ENCODE assay signal across 8 mouse cellular contexts in the genomic region with DNA sequence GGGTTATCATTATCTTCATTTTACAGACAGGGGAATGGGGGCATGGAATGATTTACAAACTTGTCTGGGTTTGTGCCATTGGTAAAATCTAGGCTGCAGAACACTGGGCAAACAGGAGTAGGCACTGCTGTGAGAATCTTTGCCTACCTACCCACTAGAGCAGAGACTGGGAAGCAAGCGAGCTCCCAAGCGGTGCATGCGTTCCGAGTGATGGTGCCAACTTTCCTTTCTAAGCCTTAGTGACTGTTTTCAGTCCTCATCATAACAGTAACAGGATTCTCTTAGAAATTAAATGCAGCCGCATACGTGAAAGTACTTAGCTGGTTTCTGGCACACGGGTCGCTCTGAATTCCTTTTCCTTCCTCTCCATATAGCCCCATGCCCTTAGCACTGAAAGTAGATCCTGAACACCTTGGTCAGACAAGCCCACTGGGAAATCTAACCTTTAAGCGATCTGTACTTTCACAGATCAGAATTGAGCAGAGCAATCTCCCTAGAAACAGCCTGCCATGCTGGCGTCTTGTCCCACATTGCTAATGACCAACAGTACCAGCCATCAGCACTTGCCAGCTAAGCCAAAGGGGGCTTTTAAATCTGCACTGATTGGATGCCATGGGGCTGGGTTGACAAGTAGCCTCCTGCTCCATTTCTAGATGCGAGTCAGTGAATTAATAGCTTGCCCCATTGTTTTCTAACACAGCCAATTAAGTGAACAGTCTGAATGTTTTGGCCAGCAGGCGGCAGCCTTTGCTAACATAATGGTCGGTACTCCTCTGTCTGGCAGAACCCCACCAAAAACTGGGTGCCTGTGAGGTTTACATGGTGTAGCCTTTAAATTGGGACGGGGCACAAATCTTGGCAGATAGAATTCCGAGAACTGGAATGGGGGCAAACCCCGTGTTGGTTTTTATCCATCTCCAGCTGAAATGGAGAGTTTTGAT. TPM values are rescaled to one million over a fixed set of nuclear protein-coding genes. Genes with fewer than 3 reads are reported as not detected.
DNase-seq lines count a peak whose midpoint lies in the region; ATAC-seq and TF ChIP-seq lines count a peak whose summit lies in the region.

No protein-coding gene starts in this region.

- 27% methylated on average over 16 of the region's 16 CpGs for WGBS in cerebellum, adult 2 months
- WGBS in hindbrain, embryonic 10.5 days: 56% methylated on average over 16 of the region's 16 CpGs

- no peak overlapping the region for H3K27ac ChIP-seq in cerebellum, adult 2 months (ENCODE audit: insufficient read depth, low read length)
- peak overlapping the region; percentile 57; the same call in 1 of the 2 replicates for H3K27ac ChIP-seq in hindbrain, embryonic 10.5 days

- TF ChIP-seq CTCF in G1E (IDR thresholded peaks at IDR 0.05; ENCODE audit: low read depth, low read length): peak; percentile 41; the same call in 1 of the 2 replicates
- peak; percentile 89 for TF ChIP-seq CTCF in cerebellum, adult 2 months (IDR thresholded peaks at IDR 0.05; ENCODE audit: borderline replicate concordance, insufficient read depth, low read depth, low read length)

- peak; percentile 58 for DNase-seq in G1E (ENCODE audit: low spot score)
- peak; percentile 76 to 85 for DNase-seq in cerebellum, adult 2 months
- DNase-seq in frontal cortex, adult 2 months (ENCODE audit: extremely low spot score in 1 of 2, low spot score in 1 of 2): peak; percentile 84 to 97
- DNase-seq in hindbrain, embryonic 10.5 days (ENCODE audit: low spot score): peak; percentile 88
- DNase-seq in layer of hippocampus, adult 9-10 months (ENCODE audit: low spot score): peak; percentile 98
- DNase-seq in lung, postnatal 10 days: peak; percentile 91
- DNase-seq in ovary, postnatal 36 days (ENCODE audit: low spot score): peak; percentile 82
- DNase-seq in thymus, postnatal 14 days: peak; percentile 88

- H3K36me3 ChIP-seq in G1E (replicated peaks): no peaks in the 10 kb centered on the region
- no peaks in the 10 kb centered on the region for H3K36me3 ChIP-seq in hindbrain, embryonic 10.5 days

- H3K4me3 ChIP-seq in G1E (ENCODE audit: low read depth, low read length): no peak overlapping the region
- H3K4me3 ChIP-seq in cerebellum, adult 2 months (replicated peaks; ENCODE audit: insufficient read depth, low read depth, low read length): no peak overlapping the region
- no peak overlapping the region for H3K4me3 ChIP-seq in hindbrain, embryonic 10.5 days

- H3K27me3 ChIP-seq in G1E (ENCODE audit: insufficient read depth, low read length): peaks cover 29% of the 10 kb centered on the region
- H3K27me3 ChIP-seq in cerebellum, adult 2 months (ENCODE audit: control insufficient read depth, insufficient read depth, low read length): no peaks in the 10 kb centered on the region
- no peaks in the 10 kb centered on the region for H3K27me3 ChIP-seq in hindbrain, embryonic 10.5 days (ENCODE audit: insufficient read depth, poor library complexity, severe bottlenecking)

- TF ChIP-seq POLR2A in cerebellum, adult 2 months (IDR thresholded peaks at IDR 0.05; ENCODE audit: borderline replicate concordance, insufficient read depth, low read length): no peak

- ATAC-seq in G1E (ENCODE audit: extremely low read depth, insufficient number of reproducible peaks, low FRiP score, poor library complexity, severe bottlenecking): peak; percentile 54; the same call in 1 of the 2 replicates

- no peaks in the 10 kb centered on the region; the same call in 1 of the 2 replicates for H3K4me1 ChIP-seq in G1E (ENCODE audit: insufficient read depth, low read depth, low read length)
- no peaks in the 10 kb centered on the region for H3K4me1 ChIP-seq in cerebellum, adult 2 months (ENCODE audit: control insufficient read depth, insufficient read depth, low read length)
- peaks cover 20% of the 10 kb centered on the region for H3K4me1 ChIP-seq in hindbrain, embryonic 10.5 days (replicated peaks)

- H3K9me3 ChIP-seq in G1E (replicated peaks): no peaks in the 10 kb centered on the region
- H3K9me3 ChIP-seq in hindbrain, embryonic 10.5 days: no peaks in the 10 kb centered on the region

RNA-seq across cellular contexts. Expression of a gene that starts 21.7 kb away (rescaled TPM):
- total RNA-seq in G1E (2014; fragmentation: Nextera tagmentation): 67.6 and 94.2 TPM in 2 replicates
- total RNA-seq in G1E (2017): 65.2 and 72.7 TPM in 2 replicates
- 1.5 and 1.6 TPM in 2 replicates for polyA plus RNA-seq in G1E (2012)
- 26.5 and 28.1 TPM in 2 replicates for polyA plus RNA-seq in cerebellum, adult 2 months (2012; rRNA removed)
- polyA plus RNA-seq in frontal cortex, adult 2 months (2012; rRNA removed): 27.1 and 27.4 TPM in 2 replicates
- 28.2 and 30.4 TPM in 2 replicates for polyA plus RNA-seq in hindbrain, embryonic 10.5 days (2016; fragmentation: Nextera tagmentation; extraction: Ambion mirVana)

RNA-seq across cellular contexts. Expression of a gene that starts 22.5 kb away (rescaled TPM):
- total RNA-seq in G1E (2014; fragmentation: Nextera tagmentation): 13.5 and 14.8 TPM in 2 replicates
- total RNA-seq in G1E (2017): 18.7 and 19.0 TPM in 2 replicates
- polyA plus RNA-seq in G1E (2012): 22.2 and 28.6 TPM in 2 replicates
- 11.5 and 11.9 TPM in 2 replicates for polyA plus RNA-seq in cerebellum, adult 2 months (2012; rRNA removed)
- 11.0 and 11.1 TPM in 2 replicates for polyA plus RNA-seq in frontal cortex, adult 2 months (2012; rRNA removed)
- 19.0 and 20.0 TPM in 2 replicates for polyA plus RNA-seq in hindbrain, embryonic 10.5 days (2016; fragmentation: Nextera tagmentation; extraction: Ambion mirVana)

RNA-seq across cellular contexts. Expression of a gene that starts 51.2 kb away (rescaled TPM):
- total RNA-seq in G1E (2014; fragmentation: Nextera tagmentation): 25.5 and 27.6 TPM in 2 replicates
- 27.2 and 28.4 TPM in 2 replicates for total RNA-seq in G1E (2017)
- 14.6 and 24.1 TPM in 2 replicates for polyA plus RNA-seq in G1E (2012)
- 11.6 and 15.3 TPM in 2 replicates for polyA plus RNA-seq in cerebellum, adult 2 months (2012; rRNA removed)
- polyA plus RNA-seq in frontal cortex, adult 2 months (2012; rRNA removed): 14.1 and 16.7 TPM in 2 replicates
- 9.8 and 11.4 TPM in 2 replicates for polyA plus RNA-seq in hindbrain, embryonic 10.5 days (2016; fragmentation: Nextera tagmentation; extraction: Ambion mirVana)

Comparison
In these comparisons a context has a peak if more than half of its experiments do, and no peak if none do; other contexts are left out.
1. RNA of a gene that starts 21.7 kb away (polyA plus RNA-seq): 28.2 to 30.4 TPM in hindbrain, embryonic 10.5 days, 27.1 to 27.4 TPM in frontal cortex, adult 2 months and 26.5 to 28.1 TPM in cerebellum, adult 2 months; 1.5 to 1.6 TPM in G1E; every median in the first group is over 10 times any median in the second.
2. Peak in every context shown above with its lines, with median percentiles within 50 percentile points of each other: DNase-seq.